Mouse (Mus musculus): ENCODE results near the gene Zfpm1. TPM values are rescaled to one million over a fixed set of nuclear protein-coding genes. Genes with fewer than 3 reads are reported as not detected.

Gene Zfpm1
- total RNA-seq, 4 experiments from 2014 or later, result 18.1 to 23.2 (median 21.3) TPM

DNA sequence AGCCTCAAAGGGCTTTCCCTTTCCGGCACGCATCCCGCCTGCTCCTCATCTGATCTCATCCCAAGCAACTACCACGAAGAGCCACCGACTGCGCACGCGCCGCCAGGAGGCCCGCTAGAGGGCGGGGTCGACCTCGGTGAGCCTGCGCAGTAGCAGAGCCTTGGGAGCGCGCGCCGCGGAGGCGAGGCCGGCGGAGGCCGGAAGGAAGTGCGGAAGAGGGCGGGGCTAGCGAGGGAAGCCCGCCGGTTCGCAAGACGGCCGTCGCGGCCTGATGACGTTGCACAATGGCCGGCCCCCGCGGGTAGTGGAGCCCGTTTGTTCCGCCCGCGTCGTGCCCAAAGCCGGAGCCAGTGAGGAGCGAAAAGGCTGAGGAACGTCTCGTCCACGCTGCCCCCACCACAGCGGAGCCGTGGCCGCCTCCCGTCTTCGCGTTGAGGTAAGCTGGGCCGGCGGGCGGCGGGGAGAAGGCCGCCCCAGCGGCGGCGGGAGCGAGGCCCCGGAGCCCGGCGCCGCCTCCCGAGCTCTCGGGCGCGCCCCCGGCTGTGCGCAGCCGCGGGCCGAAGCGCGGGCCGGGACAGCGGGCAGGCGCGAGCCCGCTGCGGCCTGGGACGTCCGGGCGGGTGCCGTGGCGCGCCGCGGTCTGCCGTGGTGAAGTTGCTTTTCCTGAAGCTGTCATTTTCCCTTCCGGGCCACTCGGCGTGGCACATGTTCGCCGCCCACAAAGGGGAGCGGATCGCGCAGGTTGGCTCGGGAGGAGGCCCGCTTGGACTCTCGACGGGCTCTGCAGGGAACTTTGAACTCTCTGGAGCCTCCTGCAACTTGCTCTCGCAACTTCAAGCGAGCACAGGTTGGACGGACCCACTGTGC lies 94.7 kb downstream of the Zfpm1 start, which contains the start of gene Zc3h18:
TSS of gene Zc3h18 (plus strand) at position 245 of the 867 bp plus-strand sequence.
- DNase-seq (ENCODE audit: low spot score), result peak; percentile 98

DNA sequence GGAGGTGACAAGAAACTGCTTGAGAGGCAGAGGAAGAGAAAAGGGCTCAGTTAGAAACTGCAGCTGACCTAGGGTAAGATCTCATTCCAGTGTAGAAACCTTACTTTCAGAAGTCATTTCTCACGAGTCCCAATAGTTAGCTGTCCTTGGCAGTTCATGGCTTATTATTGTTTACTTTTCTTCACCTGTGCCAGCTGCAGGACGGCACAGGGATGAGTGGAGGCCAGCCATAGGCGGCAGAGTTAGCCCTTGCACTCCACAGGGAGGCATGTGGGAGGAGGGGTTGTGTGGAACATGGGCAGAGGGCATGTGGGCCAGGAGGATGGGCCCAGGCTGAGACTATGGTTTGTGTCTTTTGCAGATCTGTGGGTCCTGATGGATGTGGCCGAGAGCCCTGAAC lies 101.1 kb downstream of the Zfpm1 start:
- no peak for DNase-seq (ENCODE audit: low spot score)

Other genes with a start within 250 kb of the Zfpm1 start
- gene Trhr2, start 78.6 kb downstream of the Zfpm1 start, total RNA-seq (2022), result not detected
- gene Zc3h18, start 94.5 kb downstream of the Zfpm1 start, total RNA-seq (2022), result 10 to 100 TPM; 21.2 to 24.0 (median 22.4) TPM
- not detected for gene Il17c, start 139.9 kb downstream of the Zfpm1 start, total RNA-seq (2022)
- gene Cyba, start 150.8 kb downstream of the Zfpm1 start, total RNA-seq (2022), result 10 to 100 TPM; 39.2 to 50.2 (median 44.5) TPM
- gene Mvd, start 161.3 kb downstream of the Zfpm1 start, total RNA-seq (2022), result 1 to 10 TPM; 3.9 to 5.6 (median 4.9) TPM
- gene Snai3, start 178.6 kb downstream of the Zfpm1 start, total RNA-seq (2022), result 10 to 100 TPM in 2 of 4 experiments, 1 to 10 TPM in 2; 2.7 to 14.4 (median 8.2) TPM
- gene Rnf166, start 193.9 kb downstream of the Zfpm1 start, total RNA-seq (2022), result 10 to 100 TPM; 38.4 to 68.1 (median 57.1) TPM
- gene Ctu2, start 194.0 kb downstream of the Zfpm1 start, total RNA-seq (2022), result 10 to 100 TPM in 1 of 4 experiments, 1 to 10 TPM in 3; 5.0 to 12.4 (median 7.7) TPM

Data from heart, adult 8-10 months (tissue).